Mouse (Mus musculus) olfactory bulb, adult 2 months (tissue): ENCODE measurements around the gene Il31ra.

Experiments
- CTCF ChIP-seq: fragments of 200-500 bp; IDR thresholded peaks from 2 replicates; pipeline ENCODE4 v1.5.1; 2012; ENCODE audit warnings: low read depth, mild to moderate bottlenecking, low read length, moderate library complexity; ENCODE audit not compliant: insufficient read depth
- POLR2A ChIP-seq: fragments of 200-500 bp; IDR thresholded peaks from 2 replicates; pipeline ENCODE4 v1.6.1; 2012; ENCODE audit warnings: mild to moderate bottlenecking, low read depth, low read length, moderate library complexity; ENCODE audit not compliant: insufficient read depth

DNA sequence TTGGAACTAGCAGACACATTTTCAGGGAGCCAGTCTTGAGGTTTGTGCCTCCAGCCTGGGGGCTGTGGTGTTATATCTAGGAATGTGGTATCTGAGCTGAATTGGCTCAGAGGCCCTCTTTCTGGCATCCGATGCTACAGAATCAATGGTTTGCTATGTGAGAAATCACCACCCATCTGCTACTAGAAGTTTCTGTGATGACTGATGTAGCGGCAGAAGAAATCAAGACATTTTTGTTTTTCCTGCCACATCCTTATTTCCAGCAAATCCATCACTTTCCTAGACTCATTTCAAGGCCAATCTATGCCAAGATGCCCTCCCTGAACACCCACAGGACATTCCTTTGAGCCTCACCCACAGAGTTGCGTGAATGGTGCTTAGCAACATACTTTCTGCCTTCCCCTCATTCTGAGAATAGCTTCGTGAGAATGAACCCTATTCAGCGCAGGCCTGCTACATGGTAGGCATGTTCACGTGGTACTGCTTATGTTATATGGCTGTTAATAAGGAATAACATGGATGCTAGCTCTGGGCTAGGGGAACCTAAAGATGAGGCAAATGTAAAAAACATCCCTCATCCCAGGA is 33.5 kb downstream of the Il31ra start:
- TF ChIP-seq POLR2A, result no peak
- no peak for TF ChIP-seq CTCF
